Mouse (Mus musculus) kidney, adult 2 months (tissue): Measurements from ENCODE around the gene Wdr64.

Source experiments
- CTCF ChIP-seq: fragments of 200-500 bp; conservative IDR thresholded peaks from 2 replicates; pipeline ENCODE4 v1.5.1; 2011; ENCODE audit warnings: low read depth, mild to moderate bottlenecking, control low read depth, low read length, moderate library complexity, mixed read lengths; ENCODE audit not compliant: insufficient read depth, insufficient read length
- POLR2A ChIP-seq: fragments of 200-500 bp; IDR thresholded peaks from one replicate; pipeline ENCODE4 v1.6.1; 2011; ENCODE audit warnings: low read depth, low read length, control low read depth

GRCm38 (mm10) chr1:175699796-175700195 lies 1.4 kb downstream of the Wdr64 start:
- no peak for TF ChIP-seq POLR2A
- TF ChIP-seq CTCF: no peak
